Mouse (Mus musculus) embryonic facial prominence, embryonic 12.5 days (tissue): ENCODE results near the gene Camk1g. TPM values are rescaled to one million over a fixed set of nuclear protein-coding genes. Genes with fewer than 3 reads are reported as not detected.

Source experiments
- ATAC-seq: fragments of 200-750 bp; cut with Nextera tagmentation; 2 replicates; pipeline ENCODE4 v1.8.0; 2017; ENCODE audit not compliant: insufficient number of reproducible peaks, insufficient read depth, low FRiP score, low TSS enrichment
- H3K27ac ChIP-seq: fragments of 300-500 bp; sonication (generic); 2 replicates; pipeline ENCODE4 v1.5.1; 2016; ENCODE audit warnings: mild to moderate bottlenecking
- H3K27me3 ChIP-seq: fragments of 300-500 bp; sonication (generic); 2 replicates; pipeline ENCODE4 v1.6.1; 2016; ENCODE audit warnings: mild to moderate bottlenecking, moderate library complexity
- H3K36me3 ChIP-seq: fragments of 300-500 bp; sonication (generic); 2 replicates; pipeline ENCODE4 v1.6.1; 2016; ENCODE audit warnings: mild to moderate bottlenecking
- H3K4me1 ChIP-seq: fragments of 300-500 bp; sonication (generic); 2 replicates; pipeline ENCODE4 v1.6.1; 2016
- H3K4me2 ChIP-seq: fragments of 300-500 bp; sonication (generic); replicated peaks from 2 replicates; pipeline ENCODE4 v1.6.1; 2016; ENCODE audit warnings: mild to moderate bottlenecking, moderate library complexity
- H3K4me3 ChIP-seq: fragments of 300-500 bp; sonication (generic); 2 replicates; pipeline ENCODE4 v1.5.1; 2016; ENCODE audit warnings: mild to moderate bottlenecking
- H3K9ac ChIP-seq: fragments of 300-500 bp; sonication (generic); 2 replicates; pipeline ENCODE4 v1.6.1; 2016; ENCODE audit warnings: mild to moderate bottlenecking, moderate library complexity
- H3K9me3 ChIP-seq: fragments of 300-500 bp; sonication (generic); 2 replicates; pipeline ENCODE4 v1.6.1; 2016; ENCODE audit warnings: mild to moderate bottlenecking, moderate library complexity
- WGBS: fragments of 180-500 bp; shearing (Covaris S2); methylation state at CpG from one replicate; pipeline ENCODE4 v1.1.7; 2016; 5-methylcytosine and 5-hydroxymethylcytosine counted together
- polyA plus RNA-seq: library from polyadenylated mRNA; unstranded; fragments of >200 nt; fragmentation: Nextera tagmentation; extraction: Ambion mirVana; gene quantifications from 2 replicates; pipeline ENCODE4 v1.2.1, GENCODE M21; 2016

The Camk1g gene
- polyA plus RNA-seq, 1 experiment from 2014 or later, result 24.4 TPM

GRCm38 (mm10) chr1:193390004-193390403, 19.9 kb upstream of the Camk1g start:
- Histone ChIP-seq H3K27me3 (peaks cover 4% of the 10 kb centered on the region; the same call in 1 of the 2 replicates), H3K4me2 (no peak overlapping the region), H3K9ac (no peak overlapping the region), H3K9me3 (no peaks in the 10 kb centered on the region), H3K4me3 (no peak overlapping the region), H3K27ac (peak overlapping the region; percentile 19; the same call in 1 of the 2 replicates), H3K4me1 (peaks cover 15% of the 10 kb centered on the region), H3K36me3 (no peaks in the 10 kb centered on the region)
- ATAC-seq, result no peak
- 41% methylated on average over 12 of the region's 12 CpGs for WGBS

- no peak for ATAC-seq
- no peak overlapping the region for H3K4me3 ChIP-seq
- 16% methylated on average over 3 of the region's 3 CpGs for WGBS
- H3K27me3 ChIP-seq, result peaks cover 4% of the 10 kb centered on the region; the same call in 1 of the 2 replicates
- H3K4me1 ChIP-seq, result peaks cover 15% of the 10 kb centered on the region
- no peak overlapping the region for H3K9ac ChIP-seq
- no peak overlapping the region; the same call in 1 of the 2 replicates for H3K27ac ChIP-seq
- H3K36me3 ChIP-seq, result no peaks in the 10 kb centered on the region
- H3K9me3 ChIP-seq, result no peaks in the 10 kb centered on the region
- no peak overlapping the region for H3K4me2 ChIP-seq
Observed at GRCm38 (mm10) chr1:193389505-193389904, 19.4 kb upstream of the Camk1g start.

- H3K27ac ChIP-seq, result no peak overlapping the region
- peaks cover 17% of the 10 kb centered on the region for H3K4me1 ChIP-seq
- H3K36me3 ChIP-seq, result no peaks in the 10 kb centered on the region
- ATAC-seq, result no peak
- H3K4me3 ChIP-seq, result no peak overlapping the region
- H3K27me3 ChIP-seq, result peaks cover 4% of the 10 kb centered on the region; the same call in 1 of the 2 replicates
- H3K4me2 ChIP-seq, result no peak overlapping the region
- 62% methylated on average over 2 of the region's 2 CpGs for WGBS
- no peaks in the 10 kb centered on the region for H3K9me3 ChIP-seq
- no peak overlapping the region for H3K9ac ChIP-seq
Observed at GRCm38 (mm10) chr1:193387241-193387640, 17.1 kb upstream of the Camk1g start.

GRCm38 (mm10) chr1:193386136-193386535, 16.0 kb upstream of the Camk1g start:
- H3K27ac ChIP-seq, result no peak overlapping the region
- H3K27me3 ChIP-seq, result peaks cover 4% of the 10 kb centered on the region; the same call in 1 of the 2 replicates
- no peak overlapping the region for H3K4me2 ChIP-seq
- H3K36me3 ChIP-seq, result no peaks in the 10 kb centered on the region
- H3K9ac ChIP-seq, result no peak overlapping the region
- H3K9me3 ChIP-seq, result no peaks in the 10 kb centered on the region
- no peak overlapping the region for H3K4me3 ChIP-seq
- ATAC-seq, result no peak
- 1% methylated on average over 5 of the region's 5 CpGs for WGBS
- H3K4me1 ChIP-seq, result peaks cover 26% of the 10 kb centered on the region

- Histone ChIP-seq H3K27me3 (peaks cover 4% of the 10 kb centered on the region; the same call in 1 of the 2 replicates), H3K27ac (no peak overlapping the region), H3K4me3 (peak overlapping the region; percentile 22), H3K9ac (no peak overlapping the region), H3K36me3 (no peaks in the 10 kb centered on the region), H3K9me3 (no peaks in the 10 kb centered on the region), H3K4me2 (peak overlapping the region; percentile 46), H3K4me1 (peaks cover 16% of the 10 kb centered on the region)
- 5% methylated on average over 8 of the region's 8 CpGs for WGBS
- ATAC-seq, result no peak; the same call in 1 of the 2 replicates
Observed at GRCm38 (mm10) chr1:193382841-193383462, 12.9 kb upstream of the Camk1g start.

GRCm38 (mm10) chr1:193382435-193382834, 12.3 kb upstream of the Camk1g start:
- Histone ChIP-seq H3K27me3 (peaks cover 3% of the 10 kb centered on the region; the same call in 1 of the 2 replicates), H3K9ac (no peak overlapping the region), H3K36me3 (no peaks in the 10 kb centered on the region), H3K4me2 (peak overlapping the region; percentile 46), H3K4me3 (peak overlapping the region; percentile 22), H3K9me3 (no peaks in the 10 kb centered on the region), H3K4me1 (peaks cover 16% of the 10 kb centered on the region), H3K27ac (peak overlapping the region; percentile 77)
- WGBS, result under 1% methylated on average over 8 of the region's 8 CpGs
- peak; percentile 81 for ATAC-seq

- H3K27me3 ChIP-seq, result no peaks in the 10 kb centered on the region
- peak overlapping the region; percentile 77 for H3K27ac ChIP-seq
- peak overlapping the region; percentile 22 for H3K4me3 ChIP-seq
- no peaks in the 10 kb centered on the region for H3K36me3 ChIP-seq
- no peak overlapping the region for H3K9ac ChIP-seq
- peak overlapping the region; percentile 46 for H3K4me2 ChIP-seq
- no peaks in the 10 kb centered on the region for H3K9me3 ChIP-seq
- H3K4me1 ChIP-seq, result peaks cover 16% of the 10 kb centered on the region
- peak; percentile 11; the same call in 1 of the 2 replicates for ATAC-seq
- WGBS, result 26% methylated on average over 11 of the region's 11 CpGs
Observed at GRCm38 (mm10) chr1:193381597-193382404, 11.7 kb upstream of the Camk1g start.

GRCm38 (mm10) chr1:193380877-193381276, 10.8 kb upstream of the Camk1g start:
- WGBS, result 88% methylated on average over 5 of the region's 5 CpGs
- H3K4me1 ChIP-seq, result peaks cover 11% of the 10 kb centered on the region
- H3K4me2 ChIP-seq, result no peak overlapping the region
- H3K9ac ChIP-seq, result no peak overlapping the region
- H3K36me3 ChIP-seq, result no peaks in the 10 kb centered on the region
- no peak overlapping the region for H3K4me3 ChIP-seq
- no peak overlapping the region for H3K27ac ChIP-seq
- H3K9me3 ChIP-seq, result no peaks in the 10 kb centered on the region
- no peaks in the 10 kb centered on the region for H3K27me3 ChIP-seq
- ATAC-seq, result no peak

- H3K4me2 ChIP-seq, result no peak overlapping the region
- no peak overlapping the region for H3K9ac ChIP-seq
- 72% methylated on average over 6 of the region's 6 CpGs for WGBS
- no peaks in the 10 kb centered on the region for H3K36me3 ChIP-seq
- H3K27ac ChIP-seq, result no peak overlapping the region
- no peak for ATAC-seq
- no peak overlapping the region for H3K4me3 ChIP-seq
- no peaks in the 10 kb centered on the region for H3K27me3 ChIP-seq
- H3K4me1 ChIP-seq, result peaks cover 11% of the 10 kb centered on the region
- H3K9me3 ChIP-seq, result no peaks in the 10 kb centered on the region
Observed at GRCm38 (mm10) chr1:193379634-193380033, 9.5 kb upstream of the Camk1g start.

- no peak; the same call in 1 of the 2 replicates for ATAC-seq
Observed at GRCm38 (mm10) chr1:193376478-193377134, 6.5 kb upstream of the Camk1g start.

GRCm38 (mm10) chr1:193373906-193374413, 3.9 kb upstream of the Camk1g start:
- WGBS, result 82% methylated on average over 6 of the region's 6 CpGs
- no peak overlapping the region for H3K4me3 ChIP-seq
- no peaks in the 10 kb centered on the region for H3K9me3 ChIP-seq
- no peaks in the 10 kb centered on the region for H3K36me3 ChIP-seq
- H3K9ac ChIP-seq, result no peak overlapping the region
- H3K4me2 ChIP-seq, result no peak overlapping the region
- peaks cover 12% of the 10 kb centered on the region; the same call in 1 of the 2 replicates for H3K4me1 ChIP-seq
- no peak overlapping the region for H3K27ac ChIP-seq
- no peaks in the 10 kb centered on the region for H3K27me3 ChIP-seq
- no peak for ATAC-seq

More at GRCm38 (mm10) chr1:193376478-193377134, 6.5 kb upstream of the Camk1g start:
- Histone ChIP-seq H3K36me3 (no peaks in the 10 kb centered on the region), H3K4me2 (no peak overlapping the region), H3K9me3 (no peaks in the 10 kb centered on the region), H3K9ac (no peak overlapping the region), H3K27me3 (no peaks in the 10 kb centered on the region), H3K4me1 (peaks cover 3% of the 10 kb centered on the region; the same call in 1 of the 2 replicates), H3K27ac (no peak overlapping the region), H3K4me3 (no peak overlapping the region)
- WGBS, result 34% methylated on average over 4 of the region's 4 CpGs
